Mouse (Mus musculus) heart, postnatal 0 days (tissue): ENCODE measurements around the gene Sumo2. TPM values are rescaled to one million over a fixed set of nuclear protein-coding genes. Genes with fewer than 3 reads are reported as not detected.
A peak's percentile ranks its signal among the peaks of the same experiment; 100 is the strongest.

Experiments
- ATAC-seq: fragments of 200-750 bp; cut with Nextera tagmentation; 2 replicates; pipeline ENCODE4 v1.8.0; 2017; ENCODE audit warnings: low read depth, moderate number of reproducible peaks, moderate library complexity; ENCODE audit not compliant: insufficient read depth
- DNase-seq: peaks from one replicate; pipeline ENCODE4 v3.0.0-alpha.2; 2016; ENCODE audit warnings: low spot score
- H3K27ac ChIP-seq: fragments of 300-500 bp; sonication (generic); 2 replicates; pipeline ENCODE4 v1.5.1; 2014; ENCODE audit warnings: low read depth, mild to moderate bottlenecking
- H3K27me3 ChIP-seq: fragments of 300-500 bp; sonication (generic); 2 replicates; pipeline ENCODE4 v1.6.1; 2014; ENCODE audit warnings: low read length, mixed read lengths; ENCODE audit not compliant: control insufficient read depth, insufficient read depth
- H3K36me3 ChIP-seq: fragments of 300-500 bp; sonication (generic); replicated peaks from 2 replicates; pipeline ENCODE4 v1.6.1; 2014; ENCODE audit warnings: low read length, mixed read lengths; ENCODE audit not compliant: control insufficient read depth, insufficient read depth
- H3K4me1 ChIP-seq: fragments of 300-500 bp; sonication (generic); 2 replicates; pipeline ENCODE4 v1.6.1; 2014; ENCODE audit warnings: antibody characterized with exemption; ENCODE audit not compliant: control insufficient read depth, insufficient read depth
- H3K4me2 ChIP-seq: fragments of 300-500 bp; sonication (generic); 2 replicates; pipeline ENCODE4 v1.6.1; 2014; ENCODE audit warnings: low read depth, mild to moderate bottlenecking, low read length, moderate library complexity
- H3K4me3 ChIP-seq: fragments of 300-500 bp; sonication (generic); 2 replicates; pipeline ENCODE4 v1.5.1; 2014; ENCODE audit warnings: low read depth, low read length
- H3K9ac ChIP-seq: fragments of 300-500 bp; sonication (generic); replicated peaks from 2 replicates; pipeline ENCODE4 v1.6.1; 2014; ENCODE audit warnings: low read depth, low read length, mixed read lengths
- H3K9me3 ChIP-seq: fragments of 300-500 bp; sonication (generic); replicated peaks from 2 replicates; pipeline ENCODE4 v1.6.1; 2016; ENCODE audit warnings: low read length; ENCODE audit not compliant: control insufficient read depth
- CTCF ChIP-seq: IDR thresholded peaks from 2 replicates; pipeline ENCODE4 v1.5.1; 2016; ENCODE audit warnings: antibody characterized with exemption, control low read depth, low read depth
- EP300 ChIP-seq: IDR thresholded peaks from 2 replicates; pipeline ENCODE4 v1.6.1; 2016; ENCODE audit warnings: antibody characterized with exemption, low read depth
- WGBS: fragments of 180-500 bp; shearing (Covaris S2); extraction: QIAGEN DNeasy Blood & Tissue Kit; methylation state at CpG from one replicate; pipeline ENCODE4 v1.1.7; 2014; 5-methylcytosine and 5-hydroxymethylcytosine counted together
- polyA plus RNA-seq: library from polyadenylated mRNA; unstranded; fragments of >200 nt; fragmentation: Nextera tagmentation; extraction: Ambion mirVana; gene quantifications from 2 replicates; pipeline ENCODE4 v1.2.1, GENCODE M21; 2015
- total RNA-seq: library from RNA; depleted of rRNA; stranded (reverse); fragments of >200 nt; gene quantifications from 2 replicates; pipeline ENCODE4 v1.2.3, GENCODE M21; 2014; ENCODE audit warnings: low replicate concordance

Gene Sumo2
- total and polyA plus RNA-seq, 2 experiments from 2014 or later, result 320 to 549 TPM

- H3K9ac ChIP-seq, result peak overlapping the region; percentile 71
- peaks cover 37% of the 10 kb centered on the region for H3K36me3 ChIP-seq
- H3K4me2 ChIP-seq, result peak overlapping the region; percentile 78
- no peak for TF ChIP-seq EP300
- TF ChIP-seq CTCF, result no peak
- DNase-seq, result no peak
- H3K9me3 ChIP-seq, result no peaks in the 10 kb centered on the region
- no peak overlapping the region for H3K27ac ChIP-seq
- no peaks in the 10 kb centered on the region for H3K27me3 ChIP-seq
- no peak for ATAC-seq
- WGBS, result 13% methylated on average over 7 of the region's 7 CpGs
- peaks cover 10% of the 10 kb centered on the region for H3K4me1 ChIP-seq
- H3K4me3 ChIP-seq, result peak overlapping the region; percentile 67
Observed at GRCm38 (mm10) chr11:115564961-115565360, 28.9 kb upstream of the Sumo2 start.

GRCm38 (mm10) chr11:115564064-115564809, 28.2 kb upstream of the Sumo2 start, which contains the start of gene Nup85:
TSS of gene Nup85 (plus strand) at chr11:115564434.
- Histone ChIP-seq H3K27ac (peak within 1 kb of the TSS; percentile 83), H3K27me3 (no peaks in the 10 kb centered on the region), H3K4me1 (peaks cover 10% of the 10 kb centered on the region), H3K9ac (peak within 1 kb of the TSS; percentile 71), H3K4me3 (peak within 1 kb of the TSS; percentile 67), H3K4me2 (peak within 1 kb of the TSS; percentile 78), H3K9me3 (no peaks in the 10 kb centered on the region), H3K36me3 (peaks cover 30% of the 10 kb centered on the region)
- DNase-seq (peak; percentile 93), ATAC-seq (peak; percentile 86)
- TF ChIP-seq EP300 (peak; percentile 98), CTCF (no peak)
- WGBS, result under 1% methylated on average over 42 of the region's 42 CpGs

DNA sequence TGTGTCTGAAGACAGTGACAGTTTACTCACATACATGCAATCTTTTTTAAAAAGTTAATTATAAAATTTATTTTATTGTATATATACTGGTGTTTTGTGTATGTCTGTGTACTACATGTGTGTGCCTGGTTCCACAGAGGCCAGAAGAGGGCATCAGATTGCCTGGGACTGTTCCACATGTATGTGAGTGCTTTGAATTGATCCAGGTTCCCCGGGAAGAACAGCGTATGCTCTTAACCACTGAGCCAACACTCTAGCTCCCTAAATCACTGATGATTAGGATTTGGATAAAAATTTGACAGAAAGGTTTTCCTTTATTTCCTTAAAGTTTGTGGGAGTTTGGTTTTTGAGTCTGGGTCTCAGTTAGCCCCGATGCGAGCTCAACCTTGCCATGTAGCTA, 27.3 kb upstream of the Sumo2 start:
- Histone ChIP-seq H3K9ac (no peak overlapping the region), H3K36me3 (peaks cover 22% of the 10 kb centered on the region), H3K27me3 (no peaks in the 10 kb centered on the region), H3K4me2 (peak overlapping the region; percentile 78), H3K27ac (no peak overlapping the region), H3K4me1 (peaks cover 10% of the 10 kb centered on the region), H3K9me3 (no peaks in the 10 kb centered on the region), H3K4me3 (peak overlapping the region; percentile 67)
- no peak for DNase-seq
- TF ChIP-seq EP300, result no peak
- TF ChIP-seq CTCF, result no peak
- 38% methylated on average over 4 of the region's 4 CpGs for WGBS
- ATAC-seq, result no peak

- Histone ChIP-seq H3K36me3 (no peaks in the 10 kb centered on the region), H3K27me3 (no peaks in the 10 kb centered on the region), H3K4me2 (no peak overlapping the region), H3K9ac (no peak overlapping the region), H3K9me3 (no peaks in the 10 kb centered on the region), H3K4me1 (no peaks in the 10 kb centered on the region), H3K4me3 (no peak overlapping the region), H3K27ac (no peak overlapping the region)
- no peak for ATAC-seq
- no peak for TF ChIP-seq CTCF
- TF ChIP-seq EP300, result no peak
- WGBS, result 74% methylated on average over 17 of the region's 17 CpGs
- no peak for DNase-seq
Observed at GRCm38 (mm10) chr11:115555717-115556116, 19.6 kb upstream of the Sumo2 start.

GRCm38 (mm10) chr11:115552783-115553182, 16.7 kb upstream of the Sumo2 start:
- ATAC-seq (no peak), DNase-seq (no peak)
- Histone ChIP-seq H3K36me3 (no peaks in the 10 kb centered on the region), H3K27me3 (no peaks in the 10 kb centered on the region), H3K9me3 (0 out of 2 replicates have a peak, but pooled peaks cover 7% of the 10 kb centered on the region), H3K9ac (no peak overlapping the region), H3K27ac (no peak overlapping the region), H3K4me2 (no peak overlapping the region), H3K4me1 (no peaks in the 10 kb centered on the region), H3K4me3 (no peak overlapping the region)
- TF ChIP-seq EP300, result no peak
- TF ChIP-seq CTCF, result peak; percentile 41
- WGBS, result 58% methylated on average over 4 of the region's 4 CpGs

- ATAC-seq, result no peak
- no peaks in the 10 kb centered on the region for H3K9me3 ChIP-seq
- H3K27me3 ChIP-seq, result no peaks in the 10 kb centered on the region
- no peak for TF ChIP-seq EP300
- no peak for TF ChIP-seq CTCF
- no peak overlapping the region for H3K27ac ChIP-seq
- H3K4me2 ChIP-seq, result no peak overlapping the region
- DNase-seq, result no peak
- H3K36me3 ChIP-seq, result no peaks in the 10 kb centered on the region
- H3K4me1 ChIP-seq, result no peaks in the 10 kb centered on the region
- 61% methylated on average over 4 of the region's 4 CpGs for WGBS
- H3K9ac ChIP-seq, result no peak overlapping the region
- no peak overlapping the region for H3K4me3 ChIP-seq
Observed at GRCm38 (mm10) chr11:115543571-115543970, 7.5 kb upstream of the Sumo2 start.
